Mouse (Mus musculus): Measurements from ENCODE around the gene Dcaf11. TPM values are rescaled to one million over a fixed set of nuclear protein-coding genes. Genes with fewer than 3 reads are reported as not detected.
A peak's percentile ranks its signal among the peaks of the same experiment; 100 is the strongest.

Gene Dcaf11
- polyA plus RNA-seq, 1 experiment from 2014 or later, result 70.9 TPM

DNA sequence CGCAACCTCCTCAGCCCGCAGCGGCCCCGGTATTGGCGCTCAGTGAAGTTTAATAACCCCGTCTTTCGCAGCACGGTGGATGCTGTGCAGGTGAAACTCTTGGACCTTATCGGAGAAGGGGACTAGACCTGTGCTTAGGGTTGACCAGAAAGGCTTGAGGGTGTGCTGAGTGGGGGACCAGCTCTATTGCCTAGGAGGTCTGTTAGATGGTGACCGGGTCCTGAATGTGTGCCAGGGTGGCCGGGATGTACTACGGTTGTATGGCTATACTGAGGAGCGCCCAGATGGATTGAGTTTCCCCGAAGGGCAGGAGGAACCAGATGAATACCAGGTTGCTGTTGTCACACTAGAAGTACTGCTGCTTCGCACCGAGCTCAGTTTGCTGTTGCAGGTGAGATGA, 32.4 kb downstream of the Dcaf11 start:
- peak overlapping the region; percentile 96; the same call in 1 of the 2 replicates for H3K27ac ChIP-seq (ENCODE audit: low read depth)
- DNase-seq (ENCODE audit: low spot score) (no peak), ATAC-seq (replicated peaks; ENCODE audit: low FRiP score, low TSS enrichment, low read depth) (no peak)

DNA sequence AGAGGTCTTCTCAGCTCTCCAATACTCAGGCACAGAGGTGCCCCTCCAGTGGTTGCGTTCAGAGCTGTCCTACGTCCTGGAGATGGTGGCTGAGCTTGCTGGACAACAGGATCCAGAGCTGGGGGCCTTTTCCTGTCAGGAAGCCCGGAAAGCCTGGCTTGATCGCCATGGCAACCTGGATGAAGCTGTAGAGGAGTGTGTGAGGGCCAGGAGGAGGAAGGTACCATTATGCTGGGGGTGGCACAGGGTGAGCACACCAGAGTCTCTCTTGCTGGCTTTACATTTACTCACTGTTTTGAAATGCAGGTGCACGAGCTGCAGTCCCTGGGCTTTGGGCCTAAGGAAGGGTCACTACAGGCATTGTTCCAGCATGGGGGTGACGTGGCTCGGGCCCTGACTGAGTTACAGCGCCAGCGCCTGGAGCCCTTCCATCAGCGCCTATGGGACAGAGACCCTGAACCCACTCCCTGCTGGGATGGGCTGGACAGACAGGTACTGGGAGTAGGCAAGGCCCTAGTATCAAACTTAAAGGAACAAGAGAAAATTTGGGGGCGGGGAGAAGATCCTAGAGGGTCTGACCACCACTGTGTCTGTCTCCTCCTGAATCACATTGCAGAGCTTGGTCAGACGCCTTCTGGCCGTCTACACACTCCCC, 36.4 kb downstream of the Dcaf11 start:
- Histone ChIP-seq H3K27ac (ENCODE audit: low read depth) (no peak overlapping the region), H3K9ac (ENCODE audit: low read length) (no peak overlapping the region), H3K36me3 (ENCODE audit: control insufficient read depth, insufficient read depth, low read length) (peaks cover 65% of the 10 kb centered on the region), H3K4me2 (ENCODE audit: low read length) (no peak overlapping the region), H3K4me1 (replicated peaks; ENCODE audit: control insufficient read depth, insufficient read depth, low read length) (peaks cover 13% of the 10 kb centered on the region; the same call in 1 of the 2 replicates), H3K27me3 (replicated peaks; ENCODE audit: control insufficient read depth, insufficient read depth, low read length) (no peaks in the 10 kb centered on the region), H3K9me3 (ENCODE audit: control insufficient read depth, low read length) (no peaks in the 10 kb centered on the region), H3K4me3 (ENCODE audit: low read depth, low read length) (no peak overlapping the region)
- 83% methylated on average over 13 of the region's 13 CpGs for WGBS
- ATAC-seq (replicated peaks; ENCODE audit: low FRiP score, low TSS enrichment, low read depth), result no peak
- DNase-seq (ENCODE audit: low spot score), result no peak

More for the DNA sequence above, 32.4 kb downstream of the Dcaf11 start:
- H3K36me3 ChIP-seq (ENCODE audit: control insufficient read depth, insufficient read depth, low read length), result peaks cover 48% of the 10 kb centered on the region
- H3K4me3 ChIP-seq (ENCODE audit: low read depth, low read length), result peak overlapping the region; percentile 63
- H3K4me2 ChIP-seq (ENCODE audit: low read length), result peak overlapping the region; percentile 97
- no peaks in the 10 kb centered on the region for H3K27me3 ChIP-seq (replicated peaks; ENCODE audit: control insufficient read depth, insufficient read depth, low read length)
- no peaks in the 10 kb centered on the region for H3K9me3 ChIP-seq (ENCODE audit: control insufficient read depth, low read length)
- peak overlapping the region; percentile 77 for H3K9ac ChIP-seq (ENCODE audit: low read length)
- 6% methylated on average over 16 of the region's 16 CpGs for WGBS
- peaks cover 13% of the 10 kb centered on the region; the same call in 1 of the 2 replicates for H3K4me1 ChIP-seq (replicated peaks; ENCODE audit: control insufficient read depth, insufficient read depth, low read length)

- Histone ChIP-seq H3K4me1 (replicated peaks; ENCODE audit: control insufficient read depth, insufficient read depth, low read length) (no peaks in the 10 kb centered on the region), H3K9ac (ENCODE audit: low read length) (no peak overlapping the region), H3K4me3 (ENCODE audit: low read depth, low read length) (no peak overlapping the region), H3K27me3 (replicated peaks; ENCODE audit: control insufficient read depth, insufficient read depth, low read length) (no peaks in the 10 kb centered on the region), H3K9me3 (ENCODE audit: control insufficient read depth, low read length) (no peaks in the 10 kb centered on the region), H3K27ac (ENCODE audit: low read depth) (no peak overlapping the region), H3K36me3 (ENCODE audit: control insufficient read depth, insufficient read depth, low read length) (peaks cover 89% of the 10 kb centered on the region), H3K4me2 (ENCODE audit: low read length) (no peak overlapping the region)
- 92% methylated on average over 21 of the region's 21 CpGs for WGBS
- ATAC-seq (replicated peaks; ENCODE audit: low FRiP score, low TSS enrichment, low read depth) (no peak), DNase-seq (ENCODE audit: low spot score) (no peak)
Observed at GRCm38 (mm10) chr14:55598521-55599390, 39.0 kb downstream of the Dcaf11 start.

DNA sequence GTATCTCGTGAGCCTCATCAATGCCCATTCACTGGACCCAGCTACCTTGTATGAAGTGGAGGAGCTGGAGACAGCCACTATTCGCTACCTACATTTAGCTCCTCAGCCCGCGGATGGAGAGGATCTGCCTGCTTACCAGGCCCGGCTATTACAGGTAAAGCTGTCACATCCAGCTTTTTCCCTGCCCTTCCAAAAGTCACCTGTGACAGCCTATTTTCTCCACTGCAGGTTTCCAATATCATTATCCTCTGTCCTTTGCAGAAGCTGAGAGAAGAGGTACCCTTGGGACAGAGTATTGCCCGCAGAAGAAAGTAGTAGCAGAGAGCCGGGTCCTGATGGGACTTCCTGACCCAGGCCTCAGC, 43.4 kb downstream of the Dcaf11 start, which contains the start of gene Irf9:
Gene Irf9 (plus strand): TSS at position 301 of the 362 bp plus-strand sequence.
- peak within 1 kb of the TSS; percentile 15 for H3K4me3 ChIP-seq (ENCODE audit: low read depth, low read length)
- no peaks in the 10 kb centered on the region for H3K9me3 ChIP-seq (ENCODE audit: control insufficient read depth, low read length)
- ATAC-seq (replicated peaks; ENCODE audit: low FRiP score, low TSS enrichment, low read depth) (no peak), DNase-seq (ENCODE audit: low spot score) (no peak)
- H3K36me3 ChIP-seq (ENCODE audit: control insufficient read depth, insufficient read depth, low read length), result peaks cover 76% of the 10 kb centered on the region
- peak within 1 kb of the TSS; percentile 4 for H3K9ac ChIP-seq (ENCODE audit: low read length)
- peak within 1 kb of the TSS; percentile 41 for H3K4me2 ChIP-seq (ENCODE audit: low read length)
- H3K4me1 ChIP-seq (replicated peaks; ENCODE audit: control insufficient read depth, insufficient read depth, low read length), result no peaks in the 10 kb centered on the region; the same call in 1 of the 2 replicates
- peak within 1 kb of the TSS; percentile 25 for H3K27ac ChIP-seq (ENCODE audit: low read depth)
- no peaks in the 10 kb centered on the region for H3K27me3 ChIP-seq (replicated peaks; ENCODE audit: control insufficient read depth, insufficient read depth, low read length)
- WGBS, result 84% methylated on average over 7 of the region's 7 CpGs

- H3K27me3 ChIP-seq (replicated peaks; ENCODE audit: control insufficient read depth, insufficient read depth, low read length), result no peaks in the 10 kb centered on the region
- H3K9me3 ChIP-seq (ENCODE audit: control insufficient read depth, low read length), result no peaks in the 10 kb centered on the region
- peaks cover 75% of the 10 kb centered on the region for H3K36me3 ChIP-seq (ENCODE audit: control insufficient read depth, insufficient read depth, low read length)
- ATAC-seq (replicated peaks; ENCODE audit: low FRiP score, low TSS enrichment, low read depth) (peak; percentile 90), DNase-seq (ENCODE audit: low spot score) (peak; percentile 92)
- H3K27ac ChIP-seq (ENCODE audit: low read depth), result peak overlapping the region; percentile 25
- no peaks in the 10 kb centered on the region; the same call in 1 of the 2 replicates for H3K4me1 ChIP-seq (replicated peaks; ENCODE audit: control insufficient read depth, insufficient read depth, low read length)
- H3K9ac ChIP-seq (ENCODE audit: low read length), result peak overlapping the region; percentile 4
- WGBS, result 12% methylated on average over 19 of the region's 19 CpGs
- H3K4me2 ChIP-seq (ENCODE audit: low read length), result peak overlapping the region; percentile 41
- peak overlapping the region; percentile 15 for H3K4me3 ChIP-seq (ENCODE audit: low read depth, low read length)
Observed at GRCm38 (mm10) chr14:55603633-55604576, 44.1 kb downstream of the Dcaf11 start.

GRCm38 (mm10) chr14:55604823-55605222, 45.0 kb downstream of the Dcaf11 start:
- Histone ChIP-seq H3K4me1 (replicated peaks; ENCODE audit: control insufficient read depth, insufficient read depth, low read length) (no peaks in the 10 kb centered on the region; the same call in 1 of the 2 replicates), H3K27me3 (replicated peaks; ENCODE audit: control insufficient read depth, insufficient read depth, low read length) (no peaks in the 10 kb centered on the region), H3K9ac (ENCODE audit: low read length) (no peak overlapping the region), H3K4me2 (ENCODE audit: low read length) (peak overlapping the region; percentile 41), H3K36me3 (ENCODE audit: control insufficient read depth, insufficient read depth, low read length) (peaks cover 75% of the 10 kb centered on the region), H3K27ac (ENCODE audit: low read depth) (no peak overlapping the region), H3K9me3 (ENCODE audit: control insufficient read depth, low read length) (no peaks in the 10 kb centered on the region), H3K4me3 (ENCODE audit: low read depth, low read length) (no peak overlapping the region)
- 96% methylated on average over 11 of the region's 11 CpGs for WGBS
- no peak for DNase-seq (ENCODE audit: low spot score)
- no peak for ATAC-seq (replicated peaks; ENCODE audit: low FRiP score, low TSS enrichment, low read depth)

- peaks cover 65% of the 10 kb centered on the region for H3K36me3 ChIP-seq (ENCODE audit: control insufficient read depth, insufficient read depth, low read length)
- H3K4me3 ChIP-seq (ENCODE audit: low read depth, low read length), result no peak overlapping the region
- 92% methylated on average over 16 of the region's 16 CpGs for WGBS
- no peak for DNase-seq (ENCODE audit: low spot score)
- no peak for ATAC-seq (replicated peaks; ENCODE audit: low FRiP score, low TSS enrichment, low read depth)
- H3K27ac ChIP-seq (ENCODE audit: low read depth), result no peak overlapping the region
- H3K27me3 ChIP-seq (replicated peaks; ENCODE audit: control insufficient read depth, insufficient read depth, low read length), result no peaks in the 10 kb centered on the region
- H3K9ac ChIP-seq (ENCODE audit: low read length), result no peak overlapping the region
- H3K4me2 ChIP-seq (ENCODE audit: low read length), result no peak overlapping the region
- H3K4me1 ChIP-seq (replicated peaks; ENCODE audit: control insufficient read depth, insufficient read depth, low read length), result no peaks in the 10 kb centered on the region; the same call in 1 of the 2 replicates
- no peaks in the 10 kb centered on the region for H3K9me3 ChIP-seq (ENCODE audit: control insufficient read depth, low read length)
Observed at GRCm38 (mm10) chr14:55605743-55606459, 46.1 kb downstream of the Dcaf11 start.
